In the genomic region with DNA sequence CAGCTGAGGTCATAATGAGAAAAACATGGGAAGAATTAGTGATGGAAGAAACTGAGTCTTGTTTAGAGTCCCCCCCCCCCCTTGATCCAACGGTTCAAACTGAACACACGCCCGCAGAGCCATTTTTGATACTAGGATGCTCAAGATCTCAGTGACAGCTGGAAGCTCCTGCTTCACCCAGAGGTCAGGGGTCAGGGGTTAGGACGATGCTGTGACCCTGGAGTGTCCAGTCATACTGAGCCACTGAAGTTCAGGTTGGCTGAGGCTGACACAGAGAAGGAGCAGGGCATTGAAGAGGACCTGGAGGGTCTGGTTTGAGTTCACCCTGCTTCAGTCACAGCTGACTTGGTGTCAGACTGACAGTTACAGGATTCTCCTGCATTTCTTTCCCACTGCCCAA, we compare ENCODE assay signal across 20 mouse cellular contexts. TPM values are rescaled to one million over a fixed set of nuclear protein-coding genes. Genes with fewer than 3 reads are reported as not detected.
DNase-seq lines count a peak whose midpoint lies in the region; ATAC-seq lines count a peak whose summit lies in the region.
"Had no signal": no experiment of that assay in that cellular context is flagged by ENCODE, and none has a peak within 500 bp of the region (broad histone marks: within the 10 kb centered on the region; RNA-seq: fewer than 3 reads in every experiment).

No protein-coding gene starts in this region.

- H3K9me3 ChIP-seq in embryonic facial prominence, embryonic 12.5 days, result no peaks in the 10 kb centered on the region
- H3K9me3 ChIP-seq in embryonic facial prominence, embryonic 10.5 days, result no peaks in the 10 kb centered on the region
- no peaks in the 10 kb centered on the region for H3K9me3 ChIP-seq in kidney, embryonic 16.5 days (ENCODE audit: low read length)
- H3K9me3 ChIP-seq: forebrain, embryonic 13.5 days; heart, embryonic 15.5 days; hindbrain, embryonic 12.5 days had no signal

- no peak overlapping the region for H3K27ac ChIP-seq in embryonic facial prominence, embryonic 12.5 days
- H3K27ac ChIP-seq in embryonic facial prominence, embryonic 10.5 days (replicated peaks), result no peak overlapping the region
- no peak overlapping the region for H3K27ac ChIP-seq in kidney, embryonic 16.5 days (ENCODE audit: low read length)
- H3K27ac ChIP-seq: forebrain, embryonic 13.5 days; heart, adult 2 months; hindbrain, embryonic 12.5 days had no signal

- no peak overlapping the region for H3K4me3 ChIP-seq in embryonic facial prominence, embryonic 12.5 days
- H3K4me3 ChIP-seq in embryonic facial prominence, embryonic 10.5 days, result no peak overlapping the region
- no peak overlapping the region for H3K4me3 ChIP-seq in kidney, embryonic 16.5 days (ENCODE audit: low read length)
- H3K4me3 ChIP-seq: forebrain, embryonic 13.5 days; heart, adult 2 months; heart, embryonic 15.5 days; hindbrain, embryonic 12.5 days had no signal

- ATAC-seq in embryonic facial prominence, embryonic 12.5 days (ENCODE audit: insufficient number of reproducible peaks, insufficient read depth, low FRiP score, low TSS enrichment), result 0 out of 2 replicates have a peak, but pooled peaks have one; percentile 25
- ATAC-seq in kidney, embryonic 16.5 days (ENCODE audit: low FRiP score, low TSS enrichment), result peak; percentile 41; the same call in 1 of the 2 replicates
- ATAC-seq in CD4-positive, CD25-positive, alpha-beta regulatory T cell, adult 4 months, result no peak
- ATAC-seq: forebrain, embryonic 13.5 days; forebrain, postnatal 0 days; hindbrain, embryonic 16.5 days; Patski had no signal

- H3K9ac ChIP-seq in embryonic facial prominence, embryonic 12.5 days, result no peak overlapping the region
- no peak overlapping the region for H3K9ac ChIP-seq in kidney, embryonic 16.5 days (replicated peaks; ENCODE audit: low read length)
- H3K9ac ChIP-seq: forebrain, embryonic 13.5 days; forebrain, postnatal 0 days; heart, embryonic 15.5 days; hindbrain, embryonic 12.5 days had no signal

- no peak for DNase-seq in embryonic facial prominence, embryonic 10.5 days (ENCODE audit: low spot score)
- no peak for DNase-seq in kidney, adult 9 months
- DNase-seq in embryo, embryonic 9.5 days (ENCODE audit: extremely low spot score), result peak; percentile 27
- DNase-seq in layer of hippocampus, adult 8-10 months (ENCODE audit: low spot score in 2 of 2), result no peak
- DNase-seq: adrenal gland, postnatal 14 days; cerebellum, adult 11-12 months; cerebellum, adult 9-10 months; cerebellum, postnatal 25 days; forebrain, postnatal 0 days; gastrocnemius, postnatal 14 days; heart, adult 2 months had no signal

- H3K4me1 ChIP-seq in embryonic facial prominence, embryonic 12.5 days, result peaks cover 21% of the 10 kb centered on the region
- H3K4me1 ChIP-seq in embryonic facial prominence, embryonic 10.5 days, result peaks cover 57% of the 10 kb centered on the region
- peaks cover 12% of the 10 kb centered on the region for H3K4me1 ChIP-seq in kidney, embryonic 16.5 days (ENCODE audit: insufficient read depth, low read length)
- H3K4me1 ChIP-seq: forebrain, embryonic 13.5 days; hindbrain, embryonic 12.5 days had no signal

- no peaks in the 10 kb centered on the region for H3K36me3 ChIP-seq in embryonic facial prominence, embryonic 12.5 days
- H3K36me3 ChIP-seq in embryonic facial prominence, embryonic 10.5 days (replicated peaks), result no peaks in the 10 kb centered on the region
- H3K36me3 ChIP-seq in kidney, embryonic 16.5 days (ENCODE audit: insufficient read depth, low read length), result no peaks in the 10 kb centered on the region
- H3K36me3 ChIP-seq: heart, embryonic 15.5 days; hindbrain, embryonic 12.5 days had no signal

- H3K4me2 ChIP-seq in embryonic facial prominence, embryonic 12.5 days (replicated peaks), result no peak overlapping the region
- H3K4me2 ChIP-seq in kidney, embryonic 16.5 days (replicated peaks; ENCODE audit: low read depth, low read length), result no peak overlapping the region
- H3K4me2 ChIP-seq: forebrain, embryonic 13.5 days; heart, embryonic 11.5 days; heart, embryonic 15.5 days; hindbrain, embryonic 12.5 days had no signal

- no peaks in the 10 kb centered on the region for H3K27me3 ChIP-seq in embryonic facial prominence, embryonic 12.5 days
- H3K27me3 ChIP-seq in embryonic facial prominence, embryonic 10.5 days (replicated peaks; ENCODE audit: low read depth, poor library complexity, severe bottlenecking), result peaks cover 5% of the 10 kb centered on the region; the same call in 1 of the 2 replicates
- no peaks in the 10 kb centered on the region for H3K27me3 ChIP-seq in kidney, embryonic 16.5 days (ENCODE audit: insufficient read depth, low read length)
- H3K27me3 ChIP-seq: forebrain, embryonic 13.5 days; Patski had no signal

- 30% methylated on average over 4 of the region's 4 CpGs for WGBS in embryonic facial prominence, embryonic 12.5 days
- WGBS in embryonic facial prominence, embryonic 10.5 days, result 30% methylated on average over 4 of the region's 4 CpGs
- WGBS in kidney, embryonic 16.5 days, result 63% methylated on average over 4 of the region's 4 CpGs

RNA-seq across cellular contexts. Expression of gene Kcnj15, which starts 4.4 kb away (rescaled TPM):
- 0.41 and 0.51 TPM in 2 replicates for polyA plus RNA-seq in embryonic facial prominence, embryonic 12.5 days (2016; fragmentation: Nextera tagmentation; extraction: Ambion mirVana)
- 0.33 and 0.45 TPM in 2 replicates for polyA plus RNA-seq in embryonic facial prominence, embryonic 10.5 days (2016; fragmentation: Nextera tagmentation; extraction: Ambion mirVana)
- 4.6 and 5.4 TPM in 2 replicates for polyA plus RNA-seq in kidney, embryonic 16.5 days (2015; fragmentation: Nextera tagmentation; extraction: Ambion mirVana)
- total RNA-seq in layer of hippocampus, adult 8-10 months (2022), result 1 to 10 TPM in 2 of 4 experiments, under 1 TPM in 2; 0.12 to 6.0 (median 3.1) TPM
- 1 to 10 TPM; 1.3 to 1.6 TPM for polyA plus RNA-seq in CD4-positive, CD25-positive, alpha-beta regulatory T cell, adult 4 months (2017; shearing (Covaris generic))
